Mouse (Mus musculus) stomach, postnatal 0 days (tissue): ENCODE measurements around the gene Mmgt2.

Experiments used
- CTCF ChIP-seq: IDR thresholded peaks from 2 replicates; pipeline ENCODE4 v1.5.1; 2016; ENCODE audit warnings: antibody characterized with exemption, low read depth, mild to moderate bottlenecking, moderate library complexity
- EP300 ChIP-seq: optimal IDR thresholded peaks from 2 replicates; pipeline ENCODE3; 2016; ENCODE audit warnings: antibody characterized with exemption

DNA sequence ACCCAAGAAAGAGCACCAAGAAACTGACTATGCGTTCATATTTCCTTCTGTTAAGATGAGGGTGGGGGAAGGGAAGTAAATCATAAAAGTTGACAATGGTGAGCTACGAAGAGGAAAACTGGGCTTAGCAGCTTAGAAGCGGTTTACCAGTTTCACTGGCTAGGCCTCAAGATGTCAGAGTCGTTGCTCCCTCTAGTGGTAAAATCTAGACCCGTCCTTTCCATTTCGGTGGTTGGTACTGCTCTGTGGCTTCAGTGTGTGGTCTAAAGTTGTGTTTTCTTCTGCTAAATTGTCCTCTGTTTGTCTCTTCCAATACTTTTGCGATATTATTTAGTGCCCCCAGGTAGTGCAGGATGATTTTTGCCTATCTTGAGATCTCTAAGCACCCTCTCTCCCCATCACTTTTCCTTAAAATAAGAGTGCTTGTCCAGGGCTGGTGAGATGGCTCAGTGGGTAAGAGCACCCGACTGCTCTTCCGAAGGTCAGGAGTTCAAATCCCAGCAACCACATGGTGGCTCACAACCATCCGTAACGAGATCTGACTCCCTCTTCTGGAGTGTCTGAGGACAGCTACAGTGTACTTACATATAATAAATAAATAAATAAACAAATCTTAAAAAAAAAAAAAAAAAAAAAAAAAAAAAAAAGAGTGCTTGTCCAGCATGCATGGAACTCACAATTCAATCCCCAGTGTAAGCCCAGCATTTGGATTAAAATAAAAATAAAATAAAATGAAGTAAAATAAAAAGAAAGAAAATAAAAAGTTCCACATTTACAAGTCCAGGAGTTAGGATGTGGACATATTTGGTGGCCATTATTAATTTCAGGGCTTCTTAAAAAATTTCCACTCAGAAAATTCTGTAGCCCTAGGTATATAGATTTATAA lies 45.1 kb downstream of the Mmgt2 start:
- peak; percentile 87 for TF ChIP-seq CTCF
- TF ChIP-seq EP300: no peak
